In the genomic region with DNA sequence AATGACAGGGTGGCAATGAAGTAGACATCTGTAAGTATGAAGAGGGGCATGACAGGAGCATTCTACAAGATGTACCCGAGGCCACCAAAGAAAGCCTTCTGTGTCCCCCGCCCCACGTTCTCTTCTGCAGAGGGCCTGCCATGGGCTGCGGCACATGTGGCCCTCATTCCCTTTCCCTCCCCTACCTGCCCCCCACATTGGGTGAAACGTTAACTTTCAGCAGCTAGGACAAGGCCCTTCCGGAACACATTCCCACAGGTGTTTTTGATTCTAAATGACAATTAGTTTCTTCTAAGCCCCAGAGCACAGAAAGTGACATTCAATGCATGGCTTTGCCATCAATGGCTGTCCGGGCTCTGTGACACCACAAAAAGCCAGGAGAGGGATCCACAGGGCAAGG, we compare ENCODE assay signal across 16 mouse cellular contexts.
"Had no signal": no experiment of that assay in that cellular context is flagged by ENCODE, and none has a peak within 500 bp of the region (broad histone marks: within the 10 kb centered on the region; RNA-seq: fewer than 3 reads in every experiment).

No protein-coding gene starts in this region.

- H3K36me3 ChIP-seq: stomach, embryonic 15.5 days had no signal

- H3K27me3 ChIP-seq: midbrain, embryonic 13.5 days; midbrain, embryonic 15.5 days; neural tube, embryonic 12.5 days; stomach, embryonic 15.5 days had no signal

- H3K4me1 ChIP-seq: midbrain, embryonic 15.5 days; neural tube, embryonic 12.5 days had no signal

- H3K27ac ChIP-seq: macrophage; midbrain, embryonic 13.5 days; midbrain, embryonic 15.5 days; neural tube, embryonic 12.5 days; stomach, embryonic 15.5 days; stomach, postnatal 0 days had no signal

- H3K4me3 ChIP-seq: megakaryocyte, embryonic 14.5 days; midbrain, embryonic 13.5 days; midbrain, embryonic 15.5 days; neural tube, embryonic 12.5 days; stomach, embryonic 15.5 days had no signal

- ATAC-seq: midbrain, embryonic 13.5 days; midbrain, embryonic 15.5 days had no signal

- DNase-seq: lung, adult 18-20 months; lung, embryonic 14.5 days; lung, postnatal 10 days; lung, postnatal 36 days; right cerebral cortex, postnatal 14 days; thymus, adult 2 months; thymus, postnatal 25 days; thymus, postnatal 4 days had no signal

- H3K9ac ChIP-seq: lung, embryonic 14.5 days; midbrain, embryonic 13.5 days; midbrain, embryonic 15.5 days; neural tube, embryonic 12.5 days; stomach, embryonic 15.5 days had no signal

- H3K4me2 ChIP-seq: lung, embryonic 14.5 days; midbrain, embryonic 11.5 days; midbrain, embryonic 13.5 days; midbrain, embryonic 15.5 days; neural tube, embryonic 12.5 days; stomach, embryonic 15.5 days had no signal

- H3K9me3 ChIP-seq: megakaryocyte, embryonic 14.5 days; midbrain, embryonic 13.5 days; midbrain, embryonic 15.5 days; neural tube, embryonic 12.5 days; stomach, embryonic 15.5 days had no signal
